Mouse (Mus musculus) erythroblast, adult 5-6 weeks (primary cell): ENCODE data around the gene Nmur2. TPM values are rescaled to one million over a fixed set of nuclear protein-coding genes. Genes with fewer than 3 reads are reported as not detected.

Experiments used
- ATAC-seq: replicated peaks from 2 replicates; pipeline ENCODE4 v1.8.0; 2016; ENCODE audit warnings: moderate number of reproducible peaks, mild to moderate bottlenecking, moderate TSS enrichment, inconsistent platforms; ENCODE audit not compliant: poor library complexity, low FRiP score, severe bottlenecking
- total RNA-seq, 2 experiments: library from RNA; stranded (forward) in 1 of 2; stranded (reverse) in 1 of 2; fragments of 150-400 nt in 1 of 2; fragments of 200-764, 138-1000 nt in 1 of 2; gene quantifications; 2 replicates each; pipeline versions ENCODE4 v1.2.3 to v1.2.4; 2015 to 2017; ENCODE audit warnings: low replicate concordance in 2 of 2

The Nmur2 gene
- total RNA-seq (2015; ENCODE audit: low replicate concordance) (not detected in 2 replicates), total RNA-seq (2017; ENCODE audit: low replicate concordance) (0.14 TPM in 1 of 2 replicates, not detected in the other)

- no peak for ATAC-seq
Measured at GRCm38 (mm10) chr11:56040917-56041316, at the start of gene Nmur2. TSS of gene Nmur2 (minus strand) at chr11:56041010.

- no peak for ATAC-seq
Measured at GRCm38 (mm10) chr11:56089127-56089689, 48.4 kb upstream of the Nmur2 start.

- no peak for ATAC-seq
Measured at GRCm38 (mm10) chr11:56072131-56072530, 31.3 kb upstream of the Nmur2 start.

DNA sequence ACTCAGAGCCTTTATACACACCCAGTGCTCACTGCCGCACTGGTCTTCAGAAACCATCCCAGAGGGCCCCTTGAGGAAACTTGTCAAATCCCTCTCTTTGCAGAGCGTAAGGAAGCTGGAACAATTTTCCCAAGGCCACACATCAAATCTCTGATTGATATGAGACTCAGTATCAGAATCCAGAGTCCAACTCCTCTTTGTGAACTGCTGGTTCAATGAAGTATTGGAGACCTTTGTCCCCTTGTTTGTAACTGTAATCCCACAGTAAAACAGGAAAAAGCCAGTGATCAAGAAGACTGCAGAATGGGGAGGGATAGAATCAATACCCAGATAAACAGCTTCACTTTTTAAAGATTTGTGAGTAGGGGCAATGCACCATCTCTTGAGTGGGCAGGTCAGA, 28.8 kb upstream of the Nmur2 start:
- no peak for ATAC-seq

- no peak for ATAC-seq
Measured at GRCm38 (mm10) chr11:56065147-56065546, 24.3 kb upstream of the Nmur2 start.

GRCm38 (mm10) chr11:56064575-56064974, 23.8 kb upstream of the Nmur2 start:
- ATAC-seq = no peak

DNA sequence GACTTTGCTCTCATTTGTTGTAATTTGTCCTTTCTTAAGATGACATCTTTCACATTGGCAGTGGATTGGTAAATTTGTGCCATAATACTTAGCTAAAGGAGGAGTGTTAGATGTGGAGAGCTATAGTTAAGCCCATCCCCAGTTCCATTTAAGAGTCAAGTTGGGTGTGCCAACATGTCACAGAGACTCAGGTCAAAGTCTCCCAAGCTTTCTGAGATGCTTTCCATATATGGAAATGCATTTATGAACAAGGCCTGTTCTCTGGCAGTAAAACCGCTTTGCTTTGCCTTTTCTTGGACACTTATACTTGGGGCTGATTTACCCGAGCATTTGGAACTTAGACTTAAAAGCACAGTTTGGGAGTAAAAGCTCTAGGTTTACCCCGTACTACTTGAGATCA, 18.4 kb upstream of the Nmur2 start:
- no peak for ATAC-seq

DNA sequence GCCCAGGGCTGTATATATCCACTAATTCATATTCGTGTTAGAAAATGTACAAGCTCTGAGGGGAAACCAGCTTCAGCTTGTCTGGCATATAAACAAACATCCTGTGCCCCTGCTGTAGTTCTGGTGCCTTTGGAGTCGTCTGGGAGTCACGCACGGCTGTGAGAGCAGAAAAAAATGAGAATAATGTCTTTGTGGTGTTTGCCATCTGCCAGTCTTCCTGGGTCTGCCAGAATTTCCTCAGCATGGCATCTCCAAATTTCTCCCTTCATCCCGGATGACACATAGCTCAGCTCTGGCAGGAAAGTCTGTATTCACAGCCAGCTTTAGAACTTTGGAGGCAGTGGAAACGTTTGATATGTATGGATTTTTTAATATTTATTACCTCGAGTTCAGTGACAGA, 13.6 kb upstream of the Nmur2 start:
- no peak for ATAC-seq

DNA sequence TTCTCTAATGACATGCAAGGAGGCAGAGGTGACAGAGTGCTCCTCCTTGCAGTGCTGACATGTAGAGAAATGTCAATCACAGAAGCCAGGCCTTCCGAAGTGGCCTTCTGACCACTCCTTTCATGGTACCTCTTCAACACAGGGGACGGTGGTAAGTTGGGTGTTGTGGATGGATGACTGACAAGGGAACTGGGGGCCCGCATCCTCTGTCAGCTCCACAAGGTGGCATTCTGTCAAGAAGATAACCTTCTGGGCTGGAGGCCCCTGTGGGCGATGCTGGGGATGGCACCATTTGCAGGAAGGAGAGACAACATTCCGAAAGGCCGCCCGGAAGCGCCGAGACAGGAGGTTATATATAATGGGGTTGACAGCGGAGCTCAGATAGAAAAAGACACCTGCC, 14.0 kb downstream of the Nmur2 start:
- ATAC-seq = no peak

DNA sequence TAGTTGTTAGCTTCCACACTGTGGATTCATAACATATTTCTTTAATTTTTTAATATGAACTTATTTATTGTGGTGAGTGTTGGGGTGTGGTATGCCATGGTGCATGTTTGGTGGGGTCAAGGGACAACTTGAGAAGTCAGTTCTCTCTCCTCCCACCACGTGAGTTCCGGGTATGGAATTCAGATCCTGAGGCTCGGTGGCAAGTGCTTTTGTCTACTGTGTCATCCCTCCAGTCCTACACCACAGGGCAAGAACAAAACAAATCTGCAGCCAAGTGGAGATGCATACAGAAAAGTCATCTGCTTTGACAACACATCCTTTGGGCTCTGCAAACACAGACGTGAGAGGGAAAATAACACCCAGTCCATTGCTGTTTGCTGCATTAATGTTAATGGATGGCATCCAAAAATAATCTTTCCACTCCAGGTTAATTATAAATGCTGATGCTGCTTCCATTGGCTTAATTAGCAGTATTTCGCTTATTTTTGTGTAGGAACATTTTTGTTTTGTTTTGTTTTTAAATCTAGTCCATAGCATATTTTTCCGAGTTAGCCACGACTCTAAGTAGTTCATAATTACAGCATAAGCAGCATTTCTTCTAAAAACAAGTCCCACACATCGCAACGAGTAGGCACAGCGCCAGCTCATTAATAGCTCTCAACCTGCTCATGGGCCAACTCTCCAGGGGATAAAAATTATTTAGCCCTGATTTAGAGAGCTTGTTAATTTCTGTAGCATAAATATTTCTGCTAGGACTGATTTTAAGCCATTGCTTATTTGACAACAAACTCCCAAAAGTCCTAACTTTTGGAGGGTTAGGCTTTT, 14.9 kb downstream of the Nmur2 start:
- no peak for ATAC-seq

DNA sequence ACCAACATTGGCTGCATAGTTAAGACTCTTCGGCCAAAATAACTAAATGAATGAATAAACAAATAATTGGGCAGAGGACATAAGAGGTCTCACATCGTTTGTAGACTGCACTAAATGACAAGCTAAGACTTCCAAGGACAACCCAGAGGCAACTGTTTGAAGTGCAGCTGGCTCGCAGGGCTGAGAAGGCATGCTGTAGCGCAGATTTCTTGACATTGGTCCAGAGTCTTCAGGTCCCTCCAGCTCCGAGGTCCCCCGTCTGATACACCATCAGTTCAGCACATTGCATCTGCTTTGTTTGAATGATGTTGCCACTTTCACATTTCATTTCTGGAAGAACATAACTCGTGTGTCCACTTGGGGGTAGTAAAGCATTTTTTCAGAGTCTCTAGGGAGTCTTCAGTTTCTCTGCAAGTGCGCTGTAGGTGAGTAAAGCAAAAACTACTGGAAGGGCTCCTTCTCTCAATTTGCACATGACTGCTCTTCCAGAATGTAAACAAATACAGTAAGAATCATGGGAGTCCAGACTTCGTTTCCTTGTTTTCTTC, 27.2 kb downstream of the Nmur2 start:
- no peak for ATAC-seq

DNA sequence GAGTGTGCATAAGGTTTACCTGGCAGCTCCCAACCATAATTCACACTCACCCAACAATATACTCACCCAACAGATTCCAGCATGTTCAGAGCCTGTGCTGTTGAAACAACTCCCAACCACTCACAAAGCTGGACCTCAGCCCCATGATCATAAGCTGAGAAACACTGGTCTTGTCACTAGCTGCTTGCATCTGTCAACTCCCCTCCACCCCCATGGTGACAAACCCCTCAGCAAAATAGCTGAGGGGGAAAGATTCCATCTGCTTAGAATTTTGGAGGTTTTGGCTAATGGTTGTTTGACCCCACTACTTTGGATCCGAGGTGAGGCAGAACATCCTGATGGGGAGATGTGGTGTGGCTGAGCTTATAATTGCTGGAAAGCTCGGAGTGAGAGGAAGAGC, 28.4 kb downstream of the Nmur2 start:
- ATAC-seq = no peak

GRCm38 (mm10) chr11:56008277-56008676, 32.5 kb downstream of the Nmur2 start:
- no peak for ATAC-seq

GRCm38 (mm10) chr11:55992799-55993198, 48.0 kb downstream of the Nmur2 start:
- no peak for ATAC-seq

DNA sequence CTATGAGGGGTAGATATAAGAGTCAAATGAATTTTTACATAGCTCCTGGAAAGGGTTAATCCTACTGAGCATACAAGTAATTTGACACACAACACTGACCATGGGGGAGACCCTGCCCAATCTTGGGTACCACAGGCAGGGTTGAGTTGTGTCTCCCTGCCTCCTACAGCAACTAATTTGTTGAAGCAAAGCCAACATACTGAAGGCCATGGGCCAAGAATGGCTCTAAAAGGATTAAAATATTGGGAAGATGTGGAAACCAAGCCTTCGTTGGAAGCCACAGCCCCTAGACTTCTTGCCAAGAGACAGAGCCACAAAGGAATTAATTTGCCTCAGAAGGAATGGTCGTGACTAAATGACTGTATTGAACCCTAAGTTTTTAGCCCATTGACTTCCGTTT, 48.7 kb downstream of the Nmur2 start:
- no peak for ATAC-seq

DNA sequence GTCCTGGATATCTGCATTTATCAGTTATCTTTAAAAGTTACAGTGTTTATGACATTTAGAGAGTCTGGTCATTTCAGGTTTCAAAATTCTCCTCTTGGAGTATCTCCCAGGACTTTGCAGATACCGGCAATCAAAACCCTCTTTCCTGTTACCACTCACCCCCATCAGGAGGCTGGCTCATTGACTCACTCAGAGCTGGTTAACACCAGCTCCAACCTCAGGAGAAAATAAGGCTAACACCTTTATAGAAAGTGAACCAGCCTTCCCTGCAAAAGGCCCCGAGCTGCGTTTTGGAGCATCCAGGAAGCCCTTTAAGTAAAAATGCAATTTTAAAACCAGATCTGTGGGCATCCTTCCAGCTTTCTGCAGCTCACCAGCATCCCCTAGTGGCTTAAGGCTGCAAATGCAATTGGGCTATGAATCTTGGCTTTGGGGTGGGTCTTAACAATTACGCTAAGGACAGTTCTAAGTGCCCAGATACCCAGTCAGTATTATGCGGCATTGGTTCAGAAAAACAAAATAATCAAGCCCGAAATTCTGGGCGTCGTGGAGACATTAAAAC, 49.2 kb downstream of the Nmur2 start:
- no peak for ATAC-seq

- ATAC-seq = no peak
Measured at GRCm38 (mm10) chr11:55984643-55985042, 56.2 kb downstream of the Nmur2 start.

DNA sequence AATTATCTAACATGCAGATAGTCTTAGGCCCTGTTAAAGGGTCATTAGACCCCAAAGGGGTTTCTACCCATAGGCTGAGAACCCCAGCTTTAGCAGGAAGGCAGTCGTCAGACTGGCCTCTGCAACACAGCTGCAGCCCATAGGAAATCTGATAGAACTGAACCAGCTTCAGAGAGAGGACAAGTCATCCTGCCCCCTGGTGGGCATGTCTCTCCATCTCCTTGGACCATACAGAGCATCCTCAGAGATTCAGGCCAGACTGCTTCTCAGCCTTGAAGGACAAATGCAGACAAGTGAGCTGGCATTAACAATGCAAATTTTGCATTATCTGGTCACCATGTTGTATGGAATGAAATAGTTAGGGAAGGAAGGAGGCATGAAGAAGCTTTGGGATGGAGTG, 59.2 kb downstream of the Nmur2 start:
- ATAC-seq = no peak

- ATAC-seq = no peak
Measured at GRCm38 (mm10) chr11:55978146-55978545, 62.7 kb downstream of the Nmur2 start.
